Mouse (Mus musculus): ENCODE measurements around the gene Il1rl2.

Il1rl2 gene

DNA sequence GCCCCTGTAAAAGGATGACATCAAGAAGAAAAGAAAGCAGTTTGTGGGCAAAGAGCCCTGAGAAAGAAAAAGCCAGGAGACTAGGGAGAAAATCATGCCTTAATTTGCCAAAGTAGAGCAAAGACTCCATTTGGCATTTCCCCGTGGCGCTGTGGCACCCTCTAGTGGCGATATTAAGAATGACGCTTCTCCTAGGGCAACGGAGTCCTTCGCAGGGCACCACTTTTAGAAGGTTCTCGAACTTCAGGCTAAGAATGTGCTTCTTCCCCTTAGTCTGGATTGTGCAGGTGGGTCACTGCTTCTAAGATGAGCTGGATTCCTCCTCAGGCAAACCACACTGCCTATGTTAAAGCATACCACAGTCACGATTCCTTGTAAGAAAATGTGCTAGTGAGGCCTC, 54.4 kb downstream of the Il1rl2 start:
- DNase-seq (ENCODE audit: low read depth, low spot score): peak; percentile 67

DNA sequence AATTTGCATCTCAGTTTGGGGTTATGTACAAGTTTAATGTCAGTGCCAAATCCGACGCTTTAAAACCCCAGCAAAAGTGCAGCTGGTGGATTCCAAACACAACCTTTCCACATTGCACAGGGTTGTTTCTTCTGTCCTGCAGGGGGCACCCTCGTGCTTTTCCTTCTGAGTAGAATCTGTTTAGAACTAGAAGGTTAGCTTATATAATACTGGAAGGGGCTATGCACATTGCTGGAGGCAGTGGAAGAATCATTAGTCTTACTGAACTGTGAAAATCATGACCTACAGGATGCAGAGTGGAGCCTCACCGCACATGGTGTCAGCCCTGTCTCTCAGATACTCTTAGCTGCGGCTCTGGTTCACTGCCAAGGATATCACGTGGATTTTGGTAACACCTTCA, 55.7 kb downstream of the Il1rl2 start:
- DNase-seq (ENCODE audit: low read depth, low spot score): peak; percentile 78

DNA sequence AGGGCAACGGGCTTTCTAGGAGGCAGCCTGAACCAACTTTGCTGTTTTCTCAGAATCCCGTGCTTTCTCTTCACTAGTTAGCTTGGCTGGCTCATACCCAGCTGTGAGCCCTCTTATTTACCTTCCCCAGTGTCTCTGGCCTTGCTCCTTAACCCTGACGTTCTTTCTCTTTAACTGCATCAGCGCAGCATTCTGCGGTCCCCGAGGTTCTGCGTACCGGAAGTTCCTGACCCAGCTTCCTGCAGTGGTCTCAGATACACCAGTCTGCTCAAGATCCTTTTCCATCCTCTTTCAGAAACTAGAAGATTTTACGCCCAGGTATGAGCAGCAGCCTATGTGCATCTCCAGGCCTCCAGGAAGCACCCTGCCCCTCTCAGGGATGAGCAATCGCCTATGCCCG, 56.6 kb downstream of the Il1rl2 start:
- DNase-seq (ENCODE audit: low read depth, low spot score): peak; percentile 76

DNA sequence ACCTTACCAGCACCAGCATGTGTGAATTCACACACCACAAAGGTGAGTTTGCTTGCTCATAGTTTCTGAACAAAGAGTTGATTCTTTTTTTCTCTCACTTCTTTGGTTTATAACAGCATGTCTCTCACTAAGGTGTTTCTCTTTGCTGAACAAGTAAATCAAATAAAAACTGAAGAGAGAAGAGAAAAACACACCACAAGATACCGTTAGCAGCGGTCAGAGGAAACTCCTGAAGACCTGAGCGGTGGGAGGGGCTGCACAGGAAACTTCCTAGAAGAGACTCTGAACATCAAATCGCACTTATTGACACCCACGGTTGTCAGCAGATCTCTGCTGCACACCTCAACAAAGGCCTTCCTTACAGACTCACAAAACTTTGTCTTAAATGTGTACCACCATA, 58.4 kb downstream of the Il1rl2 start:
- peak; percentile 61 for DNase-seq (ENCODE audit: low read depth, low spot score)

DNA sequence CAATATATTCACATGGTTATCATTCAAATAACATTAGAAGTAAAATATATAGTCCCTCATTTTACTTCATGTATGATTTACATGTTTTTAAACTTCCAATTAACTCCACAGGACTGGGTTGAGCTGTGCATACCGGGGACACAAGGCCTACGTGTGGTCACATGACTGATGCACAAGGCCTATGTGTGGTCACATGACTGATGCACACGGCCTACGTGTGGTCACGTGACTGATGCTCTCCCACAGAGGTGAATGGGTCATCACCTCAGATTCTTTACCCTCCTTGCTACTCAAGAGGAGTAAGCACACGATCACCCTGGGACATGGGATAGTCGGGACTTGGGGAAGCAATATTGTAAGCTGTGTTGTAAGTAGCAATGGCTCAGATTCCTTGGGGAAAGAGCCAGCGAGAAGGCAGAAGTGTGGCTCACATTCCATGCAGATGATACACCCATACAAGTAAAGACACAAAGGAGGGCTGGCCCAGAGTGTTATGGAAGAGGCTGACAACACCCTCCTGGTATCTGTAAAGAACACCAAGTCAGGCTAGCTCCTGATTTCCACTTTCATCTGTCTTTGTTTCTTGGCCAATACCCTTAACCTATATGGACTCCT, 60.6 kb downstream of the Il1rl2 start:
- no peak for DNase-seq (ENCODE audit: low read depth, low spot score)

DNA sequence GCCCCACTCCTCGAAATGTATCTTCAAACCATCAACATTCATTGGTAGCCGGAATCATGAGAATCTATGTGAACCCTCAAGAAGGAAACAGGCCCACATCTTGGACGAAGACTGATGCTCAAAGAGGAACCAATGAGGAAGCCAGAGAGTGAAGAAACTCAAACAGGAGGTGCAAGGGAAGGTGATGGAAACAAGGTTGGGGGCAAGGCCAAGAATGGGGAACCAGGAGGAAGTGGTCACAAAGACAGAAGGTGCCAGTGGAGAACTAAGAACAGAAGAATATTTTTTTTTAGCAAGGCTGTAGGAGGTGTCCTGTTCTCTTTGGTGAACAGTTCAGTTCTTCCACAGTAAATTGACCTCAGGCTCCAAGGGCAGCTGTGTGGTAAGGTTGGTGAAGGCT, 67.0 kb downstream of the Il1rl2 start:
- DNase-seq (ENCODE audit: low read depth, low spot score): peak; percentile 26

DNA sequence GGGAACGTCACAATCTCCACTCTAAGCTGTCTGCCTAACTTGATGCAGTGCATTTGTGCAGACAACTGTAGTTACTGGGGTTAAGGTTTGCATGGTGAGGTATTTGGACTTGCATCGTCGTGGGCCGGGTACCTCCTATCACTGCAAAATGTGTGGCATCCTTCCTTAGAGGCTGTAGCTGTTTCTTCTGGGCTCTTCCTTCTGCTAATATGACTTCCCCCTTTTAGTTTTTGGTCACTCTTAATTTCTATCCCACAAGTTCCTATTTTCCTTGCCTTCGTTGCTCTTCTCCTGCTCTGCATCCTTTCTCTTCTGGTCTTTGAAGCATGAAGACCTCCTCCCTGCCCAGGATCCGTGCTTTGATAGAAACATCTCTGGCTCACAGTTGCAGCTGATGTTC, 68.1 kb downstream of the Il1rl2 start:
- no peak for DNase-seq (ENCODE audit: low read depth, low spot score)

DNA sequence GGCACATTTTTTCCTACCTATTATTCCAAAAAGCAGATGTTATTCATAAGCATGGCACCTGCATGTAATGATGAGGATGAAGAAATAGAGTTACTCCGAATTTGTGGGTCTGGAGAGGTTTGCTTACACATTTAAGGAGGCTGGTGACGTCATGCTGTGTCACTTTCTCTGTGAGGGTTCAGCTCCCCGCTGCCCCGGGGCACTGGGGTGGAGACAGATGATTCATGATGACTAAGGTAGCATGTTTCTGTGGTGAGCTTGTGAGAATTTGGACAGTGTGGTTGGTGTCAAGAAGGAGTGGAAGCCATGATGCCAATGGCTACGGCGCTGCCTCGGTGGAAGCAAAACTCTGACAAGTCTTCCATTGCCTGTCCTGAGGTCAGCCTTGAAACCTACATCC, 68.8 kb downstream of the Il1rl2 start:
- DNase-seq (ENCODE audit: low read depth, low spot score): peak; percentile 77

DNA sequence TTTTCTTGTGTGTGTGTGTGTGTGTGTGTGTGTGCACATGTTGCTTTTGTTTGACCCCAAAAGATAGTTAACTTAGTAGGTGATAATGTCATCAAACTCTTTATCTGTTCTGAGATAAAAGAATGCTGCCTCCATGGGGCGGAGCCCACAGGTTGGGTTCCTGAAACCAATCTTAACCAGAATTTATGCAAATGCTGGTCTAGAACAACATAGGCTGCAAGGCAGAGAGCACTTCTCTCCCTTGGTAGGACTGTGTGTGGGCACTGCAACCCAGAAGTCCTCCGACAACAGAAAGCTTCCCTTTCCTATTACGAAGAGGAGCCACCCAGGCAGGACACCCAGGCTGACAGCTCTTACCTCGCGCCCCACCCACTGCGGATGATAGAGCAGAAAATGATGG, 75.2 kb downstream of the Il1rl2 start:
- peak; percentile 72 for DNase-seq (ENCODE audit: low read depth, low spot score)

DNA sequence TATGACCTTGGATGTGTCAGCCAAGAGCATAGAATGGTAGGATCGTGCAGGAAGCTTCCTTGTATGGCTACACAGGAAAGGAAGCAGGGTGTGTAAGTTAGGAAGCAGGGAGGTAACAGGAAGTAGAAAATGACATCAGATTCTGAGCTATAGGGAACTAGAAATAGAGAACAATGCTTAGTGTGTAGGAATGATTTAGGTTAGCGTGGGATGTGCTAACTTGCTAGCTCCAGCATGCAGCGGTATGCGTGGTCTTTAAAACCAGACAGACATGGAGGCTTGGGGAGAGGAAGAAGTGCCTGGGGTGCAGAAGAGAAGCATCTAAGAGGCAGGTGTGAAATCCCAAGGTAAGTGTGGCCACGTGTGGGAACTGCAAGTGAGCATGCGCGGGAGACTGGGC, 80.3 kb downstream of the Il1rl2 start:
- DNase-seq (ENCODE audit: low read depth, low spot score): no peak

DNA sequence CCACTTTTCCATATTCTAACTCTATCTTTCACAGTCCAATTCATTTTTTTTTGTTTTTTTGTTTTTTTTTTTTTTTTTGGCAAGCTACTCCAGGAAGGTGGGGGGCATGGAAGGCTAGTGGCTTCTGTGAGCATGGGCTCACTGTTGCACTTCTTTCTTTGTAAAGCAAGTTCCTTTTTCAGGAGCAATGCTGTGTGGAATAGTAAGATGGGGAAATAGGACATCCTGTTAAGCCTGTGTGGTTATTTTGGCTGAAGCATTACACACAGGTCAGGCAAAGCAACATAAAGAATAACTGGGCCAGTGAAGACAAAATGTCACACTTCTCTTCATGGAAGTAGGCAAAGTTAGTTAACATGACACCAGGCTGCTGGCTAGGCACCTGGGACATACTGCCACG, 85.5 kb downstream of the Il1rl2 start:
- no peak for DNase-seq (ENCODE audit: low read depth, low spot score)

DNA sequence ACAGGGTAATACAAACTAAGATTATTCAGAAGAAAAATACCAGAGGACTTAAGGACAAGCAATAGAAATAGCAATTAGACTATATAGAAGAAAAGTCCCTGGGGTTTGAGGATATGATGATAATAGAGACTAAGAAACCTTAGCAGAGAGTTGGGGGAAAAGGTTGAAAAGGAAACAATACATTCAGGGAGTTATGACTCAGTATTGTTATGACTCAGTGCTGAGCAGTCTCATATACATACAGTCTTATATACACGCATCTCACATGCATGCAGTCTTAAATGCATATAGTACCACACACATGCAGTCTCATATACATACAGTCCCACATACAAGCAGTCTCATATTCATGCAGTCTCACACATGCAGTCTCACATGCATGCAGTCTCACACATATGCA, 88.6 kb downstream of the Il1rl2 start:
- DNase-seq (ENCODE audit: low read depth, low spot score): peak; percentile 37

DNA sequence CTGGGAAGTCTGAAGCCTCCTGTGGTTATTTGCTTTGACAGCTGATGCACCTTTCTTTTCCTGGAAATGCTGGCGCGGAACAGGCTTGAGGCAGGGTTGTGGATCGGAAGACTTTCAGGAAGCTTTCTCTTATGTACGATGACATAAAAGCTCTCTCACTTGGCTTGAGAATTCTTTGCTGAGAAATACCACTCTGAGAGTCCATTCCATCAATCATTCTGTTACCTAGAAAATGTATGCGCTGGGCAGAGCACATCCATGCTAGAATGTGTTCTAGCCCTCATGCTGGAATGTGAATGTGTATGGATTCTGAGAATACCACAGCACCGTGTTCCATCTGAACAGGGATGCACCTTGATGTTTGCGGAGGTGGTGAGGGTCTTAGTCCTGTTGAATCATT, 89.9 kb downstream of the Il1rl2 start:
- no peak for DNase-seq (ENCODE audit: low read depth, low spot score)

DNA sequence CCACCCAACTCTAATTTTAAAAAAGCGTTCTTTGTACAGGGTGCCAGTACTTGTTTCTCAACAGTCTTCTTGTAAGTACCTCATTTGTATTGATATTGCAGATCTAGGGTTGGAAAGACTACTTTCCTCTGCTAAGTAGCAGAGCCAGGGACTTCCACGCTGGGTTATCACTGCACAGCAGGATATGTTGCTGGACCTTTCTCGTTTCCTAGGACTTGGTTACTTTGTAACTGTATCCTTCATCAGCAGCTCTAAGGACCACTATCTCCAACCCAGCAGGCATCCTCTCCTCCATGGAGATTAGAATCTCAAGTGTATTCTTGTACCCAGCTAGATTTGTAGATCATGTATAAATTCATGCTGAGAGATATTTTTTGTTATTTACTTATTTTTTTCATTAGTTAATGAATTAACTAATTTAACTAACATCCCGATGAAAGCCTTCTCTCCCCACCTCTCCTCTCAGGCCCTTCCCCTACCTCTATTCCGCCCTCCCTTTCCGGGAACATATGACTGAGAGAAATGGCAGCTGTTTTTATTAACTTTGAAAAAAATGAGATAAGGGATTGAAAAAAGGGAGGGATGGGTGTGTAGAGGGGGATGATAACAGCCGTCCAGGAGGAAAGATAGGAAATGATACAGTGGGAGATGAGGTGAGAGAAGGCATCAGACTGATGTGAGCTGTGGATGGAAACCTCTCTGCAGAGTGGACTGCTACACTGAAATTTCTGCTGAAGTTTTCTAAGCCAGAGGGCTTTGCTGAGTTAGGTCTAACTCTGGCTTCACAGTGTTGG, 90.7 kb downstream of the Il1rl2 start:
- DNase-seq (ENCODE audit: low read depth, low spot score): no peak

DNA sequence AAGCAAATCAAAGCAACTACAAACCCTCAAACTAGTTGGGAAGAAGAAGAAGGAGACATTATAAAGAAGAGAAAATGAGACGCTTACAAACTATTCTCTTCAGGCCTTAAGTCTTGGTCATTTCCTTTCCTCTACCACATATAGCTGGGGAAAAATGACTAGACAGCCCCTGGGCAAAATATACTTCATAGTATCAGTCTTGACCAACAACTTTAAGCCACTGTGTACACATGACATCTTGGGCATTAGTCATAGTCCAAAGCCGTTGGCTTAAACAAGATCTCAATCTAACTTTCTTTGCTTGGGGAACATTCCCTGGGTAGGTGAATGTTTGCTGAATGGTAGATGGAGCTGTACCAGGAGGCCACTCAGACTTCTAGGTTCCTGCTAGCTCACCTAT, 92.6 kb downstream of the Il1rl2 start:
- DNase-seq (ENCODE audit: low read depth, low spot score): no peak

All from CD4-positive helper T cell, adult 2 months (primary cell).